Mouse (Mus musculus) cerebellum, postnatal 10 days (tissue): Measurements from ENCODE around the gene Necab3.
A peak's percentile ranks its signal among the peaks of the same experiment; 100 is the strongest.

Experiments
- DNase-seq, 2 experiments: peaks; one replicate each; pipeline ENCODE4 v3.0.0; 2021; ENCODE audit warnings: mixed read lengths in 2 of 2

Gene Necab3

GRCm38 (mm10) chr2:154539720-154540119 is 19.0 kb downstream of the Necab3 start:
- DNase-seq: peak; percentile 81 to 82

DNA sequence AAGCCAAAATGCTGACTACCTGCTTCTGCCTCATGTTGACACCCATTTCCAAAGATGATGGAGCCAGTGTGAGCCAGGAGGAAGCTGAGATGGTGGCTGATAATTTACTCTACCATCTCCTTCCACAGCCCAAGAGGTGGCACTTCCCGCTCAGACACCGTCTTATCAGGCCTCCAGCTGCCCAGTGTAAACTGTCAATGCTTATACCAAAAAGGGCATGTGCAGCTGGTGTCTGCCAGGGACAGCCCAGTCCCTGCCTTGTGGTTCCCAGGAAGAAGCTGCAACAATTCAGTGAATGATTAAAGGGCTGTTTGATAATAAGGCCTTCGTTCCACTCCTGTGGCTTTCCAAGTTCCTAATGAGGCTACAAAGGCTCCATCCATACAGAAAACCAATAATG is 20.0 kb downstream of the Necab3 start:
- peak in 1 of 2 experiments; percentile 20 for DNase-seq

GRCm38 (mm10) chr2:154538310-154538709 is 20.4 kb downstream of the Necab3 start:
- peak; percentile 59 to 60 for DNase-seq

DNA sequence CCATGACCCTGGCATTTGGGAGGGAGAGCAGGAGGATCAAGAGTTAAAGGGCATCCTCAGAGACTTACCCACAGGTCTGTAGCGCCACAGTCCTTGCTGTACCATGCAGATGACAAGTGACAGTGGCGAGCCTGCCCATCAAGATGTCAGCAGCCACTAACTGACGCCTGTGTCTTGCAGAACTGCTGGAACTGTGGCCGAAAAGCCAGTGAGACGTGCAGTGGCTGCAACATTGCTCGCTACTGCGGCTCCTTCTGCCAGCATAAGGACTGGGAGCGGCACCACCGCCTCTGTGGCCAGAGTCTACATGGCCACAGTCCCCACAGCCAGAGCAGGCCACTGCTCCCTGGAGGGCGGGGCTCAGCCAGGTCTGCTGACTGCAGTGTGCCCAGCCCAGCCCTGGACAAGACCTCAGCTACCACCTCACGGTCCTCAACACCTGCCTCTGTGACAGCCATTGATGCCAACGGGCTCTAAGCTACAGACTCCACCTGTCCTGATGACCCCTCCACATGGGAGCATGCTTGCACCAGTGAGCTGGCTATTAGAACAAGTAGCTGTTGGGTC is 23.9 kb downstream of the Necab3 start:
- no peak for DNase-seq

DNA sequence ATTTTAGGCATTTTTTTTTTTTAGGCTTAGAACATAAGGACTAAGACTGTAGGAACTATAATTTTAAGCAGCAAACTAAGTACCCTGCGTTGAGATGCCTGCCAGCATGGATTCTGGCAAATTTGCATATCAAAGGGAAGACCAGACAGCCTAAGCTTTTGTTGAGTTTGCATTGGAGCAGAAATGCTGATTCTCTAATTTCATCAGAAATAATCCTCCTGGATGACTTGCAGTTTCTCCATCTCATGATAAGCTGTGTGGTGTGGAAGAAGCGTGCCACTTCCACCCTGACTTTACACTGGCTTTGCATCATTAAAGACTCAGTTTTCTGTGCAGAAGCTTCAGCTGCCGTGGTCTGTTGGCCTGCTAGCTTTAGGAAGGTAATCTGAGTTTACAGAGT is 25.8 kb downstream of the Necab3 start:
- no peak for DNase-seq

DNA sequence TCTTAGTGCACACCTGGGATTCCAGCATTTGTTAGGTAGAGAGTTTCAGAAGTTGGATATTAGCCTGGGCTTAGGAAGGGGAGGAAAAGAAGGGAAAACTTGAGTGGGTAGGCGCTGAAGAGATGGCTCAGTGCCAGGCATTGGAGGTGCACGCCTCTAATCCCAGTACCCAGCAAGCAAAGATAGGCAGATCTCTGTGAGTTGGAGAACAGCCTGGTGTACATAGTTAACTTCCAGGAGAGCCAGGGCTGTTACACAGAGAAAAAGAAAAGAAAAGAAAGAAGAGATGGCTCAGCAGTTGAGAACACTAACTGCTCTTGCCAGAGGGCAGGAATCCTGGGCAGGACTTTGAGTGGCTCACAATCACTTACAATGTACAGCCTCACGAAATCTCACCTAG is 32.2 kb downstream of the Necab3 start:
- DNase-seq: peak in 1 of 2 experiments; percentile 26

GRCm38 (mm10) chr2:154525285-154525684 is 33.4 kb downstream of the Necab3 start:
- no peak for DNase-seq

DNA sequence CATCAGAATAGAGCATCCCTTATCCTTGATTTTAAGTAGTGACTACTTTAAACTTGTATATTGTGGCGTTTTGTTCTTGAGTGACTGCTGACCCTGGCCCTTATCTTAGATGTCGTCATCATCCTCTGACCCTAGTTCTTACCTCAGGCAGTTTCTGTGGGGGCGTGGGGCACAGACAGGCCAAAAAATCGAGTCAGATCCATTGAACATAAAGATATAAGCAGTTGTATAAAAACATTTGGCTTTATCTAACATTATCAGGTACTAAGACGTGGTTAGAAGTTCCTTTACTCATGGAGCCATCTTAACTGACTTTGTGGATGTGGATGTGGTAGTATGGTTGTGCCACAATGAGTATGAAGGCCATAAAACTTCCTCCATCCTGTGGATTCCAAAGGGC is 36.4 kb downstream of the Necab3 start:
- no peak for DNase-seq

- peak in 1 of 2 experiments; percentile 21 for DNase-seq
Observed at GRCm38 (mm10) chr2:154521449-154521848, 37.2 kb downstream of the Necab3 start.

GRCm38 (mm10) chr2:154517424-154517823 is 41.3 kb downstream of the Necab3 start:
- no peak for DNase-seq

DNA sequence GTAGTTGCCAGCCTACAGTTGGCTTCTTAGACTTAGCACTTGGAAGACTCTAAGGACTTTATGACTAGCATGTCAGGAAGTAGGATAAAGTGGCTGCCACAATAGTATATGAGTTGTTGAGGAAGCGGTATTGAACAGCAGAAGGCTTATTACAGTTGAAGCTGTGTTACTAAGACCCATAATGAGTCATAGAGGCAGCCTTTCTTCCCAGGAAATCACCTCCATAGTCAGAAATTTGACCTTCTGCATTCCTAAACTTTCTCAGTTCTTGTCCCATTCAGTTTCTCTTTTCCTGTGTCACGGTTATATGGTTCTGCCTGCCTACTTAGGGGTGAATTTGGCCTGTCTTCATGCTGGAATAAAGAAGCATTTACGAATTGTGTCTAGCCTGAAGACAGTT is 41.7 kb downstream of the Necab3 start:
- no peak for DNase-seq

DNA sequence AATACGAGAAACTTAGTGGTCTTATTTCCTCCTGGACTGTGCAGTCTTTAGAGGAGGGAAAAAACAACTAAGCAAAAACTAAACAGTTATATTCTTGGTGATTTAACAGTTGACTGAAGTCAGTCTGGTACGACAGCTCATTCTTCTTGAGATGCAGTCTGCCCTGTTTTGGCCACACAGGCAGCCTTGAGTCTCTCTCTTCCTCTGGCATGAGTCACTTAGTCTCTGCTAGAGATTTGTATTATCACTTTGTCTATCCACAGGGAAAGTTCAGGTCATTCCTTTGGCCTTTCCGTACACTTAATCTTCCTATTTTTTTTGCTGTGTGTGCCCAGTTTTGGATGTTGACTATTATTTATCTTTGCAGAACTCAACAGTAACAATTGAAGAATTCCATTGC is 48.5 kb downstream of the Necab3 start:
- no peak for DNase-seq

DNA sequence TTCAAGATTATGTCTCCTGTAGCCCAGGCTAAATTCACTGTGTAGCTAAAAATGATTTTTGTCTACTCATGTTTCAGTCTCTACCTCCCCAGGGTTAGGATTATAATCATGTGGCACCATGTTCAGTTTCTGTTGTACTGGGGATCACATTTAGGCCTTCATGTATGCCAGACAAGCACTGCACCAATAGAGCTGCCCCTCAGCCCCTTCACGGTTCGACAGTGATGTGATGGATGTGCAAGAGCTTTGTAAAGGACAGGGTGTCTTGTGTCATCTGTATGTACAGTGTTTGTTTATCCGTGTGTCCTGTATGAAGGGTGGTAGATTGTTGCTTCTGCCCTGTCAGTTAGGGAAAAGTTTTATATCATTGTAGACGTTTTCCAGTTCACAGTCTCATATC is 50.2 kb downstream of the Necab3 start:
- peak in 1 of 2 experiments; percentile 5 for DNase-seq

DNA sequence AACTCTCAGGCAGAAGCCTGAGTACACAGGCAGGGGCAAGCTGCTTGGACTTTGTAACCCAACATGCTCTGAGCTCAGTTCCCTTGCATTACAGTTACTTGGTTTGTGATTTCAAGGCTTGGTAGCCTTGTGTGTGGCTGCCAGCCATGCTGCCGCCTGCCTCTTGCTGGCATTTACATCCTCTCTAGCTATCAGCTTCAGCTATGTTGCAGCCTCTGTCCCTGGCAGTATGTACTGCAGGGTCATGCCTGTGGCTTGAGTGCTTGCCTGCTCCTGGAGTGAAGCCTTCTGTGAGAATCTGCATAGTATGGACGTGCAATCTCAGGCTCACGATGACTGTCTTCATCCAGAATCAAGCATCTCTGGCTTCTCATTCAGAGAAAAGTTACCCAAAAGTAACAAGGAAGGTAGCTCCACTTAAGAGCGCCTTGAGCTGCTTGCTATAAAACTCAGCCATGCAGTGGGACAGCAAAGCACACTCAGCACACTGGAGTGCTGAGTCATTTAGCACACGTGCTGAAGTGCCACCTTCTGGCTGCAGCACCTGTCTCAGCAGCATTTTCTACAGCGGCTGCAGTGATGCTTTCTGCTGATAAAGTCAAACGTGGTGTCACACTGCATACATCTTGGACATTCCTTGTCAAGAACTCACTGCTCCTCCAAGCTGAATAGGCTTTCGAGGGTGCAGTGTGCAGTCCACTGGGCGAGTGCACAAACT is 51.0 kb downstream of the Necab3 start:
- peak; percentile 76 to 84 for DNase-seq

GRCm38 (mm10) chr2:154507076-154507475 is 51.6 kb downstream of the Necab3 start:
- DNase-seq: no peak

- no peak for DNase-seq
Observed at GRCm38 (mm10) chr2:154500758-154501157, 57.9 kb downstream of the Necab3 start.

DNA sequence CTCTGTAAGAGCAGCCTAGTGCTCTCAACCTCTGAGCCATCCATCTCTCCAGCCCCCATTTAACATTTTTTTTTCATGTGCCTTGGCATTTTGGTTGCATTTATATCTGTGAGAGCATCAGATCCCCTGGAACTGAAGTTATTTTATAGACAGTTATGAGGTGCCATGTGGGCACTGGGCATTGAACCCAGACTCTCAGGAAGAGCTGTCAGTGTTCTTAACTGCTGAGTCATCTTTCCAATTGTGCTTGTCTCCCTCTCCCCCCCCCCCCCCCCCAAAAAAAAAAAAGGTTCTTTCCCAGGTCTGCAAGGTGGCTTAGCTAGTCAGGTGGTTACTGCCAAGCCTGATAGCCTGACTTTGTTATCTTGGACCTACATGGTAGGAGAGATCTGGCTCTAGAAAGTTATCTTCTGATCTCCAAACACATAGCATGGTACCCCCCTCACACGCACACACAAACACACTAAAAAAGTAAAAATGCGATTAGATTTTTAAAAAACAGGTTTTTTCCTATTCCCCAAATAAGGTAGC is 58.9 kb downstream of the Necab3 start:
- DNase-seq: no peak

DNA sequence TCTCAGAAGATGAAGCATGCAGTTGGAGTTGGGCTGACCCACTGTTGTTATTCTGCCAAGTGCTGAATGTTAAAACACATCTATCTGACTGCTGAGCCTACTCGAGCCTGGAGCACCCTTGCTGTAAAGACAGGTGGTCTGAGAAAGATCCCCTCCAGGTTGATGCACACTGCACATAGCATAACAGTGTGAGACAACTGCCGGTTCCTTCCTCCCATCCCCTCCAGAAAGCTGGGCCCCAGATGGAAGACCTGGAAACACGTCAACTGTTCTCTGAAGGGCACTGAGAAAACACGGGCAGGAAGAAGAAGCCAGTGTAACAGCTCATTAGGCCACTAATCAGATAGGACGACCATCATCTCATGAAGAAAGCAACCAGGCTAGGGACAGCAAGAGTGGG is 60.1 kb downstream of the Necab3 start:
- DNase-seq: peak; percentile 85 to 86

- peak in 1 of 2 experiments; percentile 9 for DNase-seq
Observed at GRCm38 (mm10) chr2:154495021-154495420, 63.7 kb downstream of the Necab3 start.
